Mouse (Mus musculus) stomach, postnatal 0 days (tissue): Measurements from ENCODE around the gene Phlda3.

Experiments used
- CTCF ChIP-seq: IDR thresholded peaks from 2 replicates; pipeline ENCODE4 v1.5.1; 2016; ENCODE audit warnings: antibody characterized with exemption, low read depth, mild to moderate bottlenecking, moderate library complexity
- EP300 ChIP-seq: optimal IDR thresholded peaks from 2 replicates; pipeline ENCODE3; 2016; ENCODE audit warnings: antibody characterized with exemption

- TF ChIP-seq EP300, result no peak
- TF ChIP-seq CTCF, result no peak
These were observed 51.7 kb downstream of the Phlda3 start for GRCm38 (mm10) chr1:135817595-135817994.
